Mouse (Mus musculus) layer of hippocampus, adult 9-11 months (tissue): ENCODE data around the gene Kcnh4.

Experiments used
- DNase-seq: peaks from one replicate; pipeline ENCODE4 v3.0.0; 2022

Kcnh4 gene

GRCm38 (mm10) chr11:100709201-100709810 lies 50.4 kb downstream of the Kcnh4 start:
- DNase-seq = no peak

GRCm38 (mm10) chr11:100705095-100705747 lies 54.5 kb downstream of the Kcnh4 start:
- no peak for DNase-seq

- no peak for DNase-seq
Observed at GRCm38 (mm10) chr11:100703851-100704531, 55.8 kb downstream of the Kcnh4 start, which contains the start of gene Dhx58. Gene Dhx58 (minus strand): TSS chr11:100704271.

GRCm38 (mm10) chr11:100703366-100703765 lies 56.4 kb downstream of the Kcnh4 start:
- no peak for DNase-seq

- no peak for DNase-seq
Observed at GRCm38 (mm10) chr11:100702906-100703305, 56.8 kb downstream of the Kcnh4 start.

GRCm38 (mm10) chr11:100702081-100702851 lies 57.5 kb downstream of the Kcnh4 start:
- no peak for DNase-seq

GRCm38 (mm10) chr11:100701301-100701700 lies 58.4 kb downstream of the Kcnh4 start:
- DNase-seq = no peak

GRCm38 (mm10) chr11:100700710-100701109 lies 59.0 kb downstream of the Kcnh4 start:
- no peak for DNase-seq

GRCm38 (mm10) chr11:100697921-100698320 lies 61.8 kb downstream of the Kcnh4 start:
- no peak for DNase-seq

- DNase-seq = no peak
Observed at GRCm38 (mm10) chr11:100694926-100695325, 64.8 kb downstream of the Kcnh4 start.

GRCm38 (mm10) chr11:100693154-100693553 lies 66.6 kb downstream of the Kcnh4 start:
- DNase-seq = no peak

GRCm38 (mm10) chr11:100692164-100692616 lies 67.6 kb downstream of the Kcnh4 start, which contains the start of gene Zfp385c:
Gene Zfp385c (minus strand): TSS chr11:100692455.
- DNase-seq = no peak

- no peak for DNase-seq
Observed at GRCm38 (mm10) chr11:100690389-100690788, 69.4 kb downstream of the Kcnh4 start.
